Comparison of ENCODE assay signal across 8 mouse cellular contexts in genomic region chr2:164075088-164075487, GRCm38 (mm10). TPM values are rescaled to one million over a fixed set of nuclear protein-coding genes. Genes with fewer than 3 reads are reported as not detected.
A peak's percentile ranks its signal among the peaks of the same experiment; 100 is the strongest.
DNase-seq lines count a peak whose midpoint lies in the region; ATAC-seq lines count a peak whose summit lies in the region.

No protein-coding gene starts in this region.

- peak overlapping the region; percentile 93 for H3K9ac ChIP-seq in heart, embryonic 12.5 days
- H3K9ac ChIP-seq in intestine, embryonic 16.5 days (ENCODE audit: low read depth, low read length), result peak overlapping the region; percentile 86
- H3K9ac ChIP-seq in midbrain, embryonic 15.5 days, result no peak overlapping the region

- no peak for ATAC-seq in heart, embryonic 12.5 days (ENCODE audit: insufficient number of reproducible peaks, low FRiP score)
- ATAC-seq in intestine, embryonic 16.5 days, result no peak
- no peak for ATAC-seq in midbrain, embryonic 15.5 days (replicated peaks)

- no peaks in the 10 kb centered on the region for H3K9me3 ChIP-seq in heart, embryonic 12.5 days (replicated peaks)
- no peaks in the 10 kb centered on the region for H3K9me3 ChIP-seq in embryonic facial prominence, embryonic 10.5 days
- H3K9me3 ChIP-seq in intestine, embryonic 16.5 days (ENCODE audit: control insufficient read depth, low read length), result no peaks in the 10 kb centered on the region
- H3K9me3 ChIP-seq in midbrain, embryonic 15.5 days, result no peaks in the 10 kb centered on the region

- peak overlapping the region; percentile 98 for H3K4me3 ChIP-seq in heart, embryonic 12.5 days
- H3K4me3 ChIP-seq in embryonic facial prominence, embryonic 10.5 days, result peak overlapping the region; percentile 95
- H3K4me3 ChIP-seq in intestine, embryonic 16.5 days (ENCODE audit: low read length), result peak overlapping the region; percentile 95
- peak overlapping the region; percentile 96 for H3K4me3 ChIP-seq in midbrain, embryonic 15.5 days

- peaks cover 14% of the 10 kb centered on the region for H3K36me3 ChIP-seq in heart, embryonic 12.5 days
- peaks cover 17% of the 10 kb centered on the region for H3K36me3 ChIP-seq in embryonic facial prominence, embryonic 10.5 days (replicated peaks)
- 0 out of 2 replicates have a peak, but pooled peaks cover 2% of the 10 kb centered on the region for H3K36me3 ChIP-seq in intestine, embryonic 16.5 days (ENCODE audit: control insufficient read depth, insufficient read depth, low read length)
- no peaks in the 10 kb centered on the region; the same call in 1 of the 2 replicates for H3K36me3 ChIP-seq in midbrain, embryonic 15.5 days (replicated peaks)

- DNase-seq in heart, postnatal 10 days, result no peak
- no peak for DNase-seq in embryonic facial prominence, embryonic 10.5 days (ENCODE audit: low spot score)
- peak; percentile 64 for DNase-seq in thymus, postnatal 25 days
- no peak for DNase-seq in right cerebral cortex, postnatal 36 days (ENCODE audit: low spot score in 2 of 2)
- no peak for DNase-seq in adrenal gland, adult (ENCODE audit: inconsistent age in 2 of 2, low spot score in 1 of 2)

- intact Hi-C loops in heart, postnatal 10 days (cut with DNase I), result no loop called here

- 39% methylated on average over 5 of the region's 5 CpGs for WGBS in heart, embryonic 12.5 days
- WGBS in embryonic facial prominence, embryonic 10.5 days, result 59% methylated on average over 5 of the region's 5 CpGs
- 29% methylated on average over 5 of the region's 5 CpGs for WGBS in intestine, embryonic 16.5 days
- 63% methylated on average over 5 of the region's 5 CpGs for WGBS in midbrain, embryonic 15.5 days

- no peak overlapping the region for H3K27ac ChIP-seq in heart, embryonic 12.5 days (ENCODE audit: poor library complexity, severe bottlenecking)
- no peak overlapping the region for H3K27ac ChIP-seq in embryonic facial prominence, embryonic 10.5 days (replicated peaks)
- no peak overlapping the region for H3K27ac ChIP-seq in intestine, embryonic 16.5 days (ENCODE audit: low read length)
- H3K27ac ChIP-seq in midbrain, embryonic 15.5 days, result no peak overlapping the region

- peaks cover 19% of the 10 kb centered on the region for H3K4me1 ChIP-seq in heart, embryonic 12.5 days (replicated peaks)
- H3K4me1 ChIP-seq in embryonic facial prominence, embryonic 10.5 days, result peaks cover 32% of the 10 kb centered on the region
- H3K4me1 ChIP-seq in intestine, embryonic 16.5 days (ENCODE audit: control insufficient read depth, insufficient read depth, low read length), result peaks cover 11% of the 10 kb centered on the region; the same call in 1 of the 2 replicates
- H3K4me1 ChIP-seq in midbrain, embryonic 15.5 days, result peaks cover 14% of the 10 kb centered on the region

- H3K4me2 ChIP-seq in heart, embryonic 12.5 days, result peak overlapping the region; percentile 92
- peak overlapping the region; percentile 88 for H3K4me2 ChIP-seq in intestine, embryonic 16.5 days (ENCODE audit: low read depth, low read length)
- H3K4me2 ChIP-seq in midbrain, embryonic 15.5 days, result peak overlapping the region; percentile 89

- no peaks in the 10 kb centered on the region for H3K27me3 ChIP-seq in heart, embryonic 12.5 days (replicated peaks)
- H3K27me3 ChIP-seq in embryonic facial prominence, embryonic 10.5 days (replicated peaks; ENCODE audit: low read depth, poor library complexity, severe bottlenecking), result no peaks in the 10 kb centered on the region
- no peaks in the 10 kb centered on the region for H3K27me3 ChIP-seq in intestine, embryonic 16.5 days (replicated peaks; ENCODE audit: control insufficient read depth, insufficient read depth, low read length)
- no peaks in the 10 kb centered on the region for H3K27me3 ChIP-seq in midbrain, embryonic 15.5 days (replicated peaks)

RNA-seq across cellular contexts. Expression of gene Tomm34, which starts 4.1 kb away (rescaled TPM):
- 55.7 and 56.6 TPM in 2 replicates for polyA plus RNA-seq in heart, embryonic 12.5 days (2016; fragmentation: Nextera tagmentation; extraction: Ambion mirVana)
- 10 to 100 TPM; 22.8 to 25.9 TPM for total RNA-seq in heart, postnatal 10 days (2021)
- polyA plus RNA-seq in embryonic facial prominence, embryonic 10.5 days (2016; fragmentation: Nextera tagmentation; extraction: Ambion mirVana), result 68.1 and 71.9 TPM in 2 replicates
- 55.6 and 57.5 TPM in 2 replicates for polyA plus RNA-seq in intestine, embryonic 16.5 days (2015; fragmentation: Nextera tagmentation; extraction: Ambion mirVana)
- polyA plus RNA-seq in midbrain, embryonic 15.5 days (2015; fragmentation: Nextera tagmentation; extraction: Ambion mirVana), result 52.9 and 53.4 TPM in 2 replicates

RNA-seq across cellular contexts. Expression of gene Stk4, which starts 5.0 kb away (rescaled TPM):
- 22.1 and 23.4 TPM in 2 replicates for polyA plus RNA-seq in heart, embryonic 12.5 days (2016; fragmentation: Nextera tagmentation; extraction: Ambion mirVana)
- 10 to 100 TPM; 20.9 to 21.4 TPM for total RNA-seq in heart, postnatal 10 days (2021)
- 33.1 and 34.8 TPM in 2 replicates for polyA plus RNA-seq in embryonic facial prominence, embryonic 10.5 days (2016; fragmentation: Nextera tagmentation; extraction: Ambion mirVana)
- polyA plus RNA-seq in intestine, embryonic 16.5 days (2015; fragmentation: Nextera tagmentation; extraction: Ambion mirVana), result 18.1 and 18.4 TPM in 2 replicates
- polyA plus RNA-seq in midbrain, embryonic 15.5 days (2015; fragmentation: Nextera tagmentation; extraction: Ambion mirVana), result 19.6 and 21.1 TPM in 2 replicates

RNA-seq across cellular contexts. Expression of gene Pabpc1l, which starts 49.8 kb away (rescaled TPM):
- 0.96 and 1.0 TPM in 2 replicates for polyA plus RNA-seq in heart, embryonic 12.5 days (2016; fragmentation: Nextera tagmentation; extraction: Ambion mirVana)
- total RNA-seq in heart, postnatal 10 days (2021), result under 1 TPM; 0.77 to 0.91 TPM
- 1.6 and 1.9 TPM in 2 replicates for polyA plus RNA-seq in embryonic facial prominence, embryonic 10.5 days (2016; fragmentation: Nextera tagmentation; extraction: Ambion mirVana)
- 0.89 and 1.5 TPM in 2 replicates for polyA plus RNA-seq in intestine, embryonic 16.5 days (2015; fragmentation: Nextera tagmentation; extraction: Ambion mirVana)
- polyA plus RNA-seq in midbrain, embryonic 15.5 days (2015; fragmentation: Nextera tagmentation; extraction: Ambion mirVana), result 2.2 and 2.4 TPM in 2 replicates
